Mouse (Mus musculus): ENCODE data around the gene Gm26657.

DNA sequence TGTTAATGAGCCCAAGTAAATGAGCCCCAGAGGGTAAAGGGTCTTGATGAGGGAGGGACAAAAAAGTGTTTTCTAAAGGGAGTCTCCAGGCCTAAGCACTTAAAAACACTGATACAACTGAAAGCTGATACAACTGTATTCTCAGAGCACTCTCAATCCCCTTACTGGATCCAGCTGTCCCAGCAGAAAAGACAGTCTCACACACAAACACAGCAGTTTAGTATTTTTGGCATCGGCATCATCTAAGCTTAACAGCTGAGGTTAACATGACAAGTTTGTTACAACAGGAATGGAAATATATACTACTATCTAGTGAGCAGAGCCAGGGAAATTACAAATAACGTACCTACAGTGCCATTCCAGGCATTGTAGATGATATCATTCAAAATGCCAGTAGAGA lies 6.5 kb downstream of the Gm26657 start:
- no peak for TF ChIP-seq CTCF (IDR thresholded peaks at IDR 0.05)
- no peak for TF ChIP-seq POLR2A (IDR thresholded peaks at IDR 0.05; ENCODE audit: insufficient read depth, low read depth, low read length)
- TF ChIP-seq EP300 (IDR thresholded peaks at IDR 0.05; ENCODE audit: insufficient read depth, low read depth, low read length), result no peak

Measured in heart, adult 2 months (tissue).